Mouse (Mus musculus) heart, embryonic 13.5 days (tissue): ENCODE data around the gene Itprid2. TPM values are rescaled to one million over a fixed set of nuclear protein-coding genes. Genes with fewer than 3 reads are reported as not detected.

Source experiments
- ATAC-seq: fragments of 200-750 bp; cut with Nextera tagmentation; 2 replicates; pipeline ENCODE4 v1.8.0; 2017; ENCODE audit warnings: moderate TSS enrichment; ENCODE audit not compliant: insufficient number of reproducible peaks, low FRiP score, low TSS enrichment; ENCODE audit errors: extremely low read depth
- H3K27ac ChIP-seq: fragments of 300-500 bp; sonication (generic); replicated peaks from 2 replicates; pipeline ENCODE4 v1.5.1; 2015; ENCODE audit warnings: moderate library complexity, mild to moderate bottlenecking, inconsistent platforms
- H3K27me3 ChIP-seq: fragments of 300-500 bp; sonication (generic); replicated peaks from 2 replicates; pipeline ENCODE4 v1.6.1; 2015; ENCODE audit warnings: mild to moderate bottlenecking, inconsistent platforms
- H3K36me3 ChIP-seq: fragments of 300-500 bp; sonication (generic); 2 replicates; pipeline ENCODE4 v1.6.1; 2015; ENCODE audit warnings: mild to moderate bottlenecking, inconsistent platforms
- H3K4me1 ChIP-seq: fragments of 300-500 bp; sonication (generic); 2 replicates; pipeline ENCODE4 v1.6.1; 2015; ENCODE audit warnings: inconsistent platforms
- H3K4me2 ChIP-seq: fragments of 300-500 bp; sonication (generic); 2 replicates; pipeline ENCODE4 v1.6.1; 2015; ENCODE audit warnings: inconsistent platforms, mild to moderate bottlenecking, moderate library complexity
- H3K4me3 ChIP-seq: fragments of 300-500 bp; sonication (generic); 2 replicates; pipeline ENCODE4 v1.5.1; 2015; ENCODE audit warnings: moderate library complexity, mild to moderate bottlenecking, inconsistent platforms
- H3K9ac ChIP-seq: fragments of 300-500 bp; sonication (generic); 2 replicates; pipeline ENCODE4 v1.6.1; 2015; ENCODE audit warnings: inconsistent platforms, mild to moderate bottlenecking, moderate library complexity
- H3K9me3 ChIP-seq: fragments of 300-500 bp; sonication (generic); 2 replicates; pipeline ENCODE4 v1.6.1; 2016; ENCODE audit warnings: inconsistent platforms
- WGBS: fragments of 180-500 bp; shearing (Covaris S2); methylation state at CpG from one replicate; pipeline ENCODE4 v1.1.7; 2015; ENCODE audit warnings: mixed read lengths; 5-methylcytosine and 5-hydroxymethylcytosine counted together
- polyA plus RNA-seq: library from polyadenylated mRNA; unstranded; fragments of >200 nt; fragmentation: Nextera tagmentation; extraction: Ambion mirVana; gene quantifications from 2 replicates; pipeline ENCODE4 v1.2.1, GENCODE M21; 2015

Itprid2 gene
- polyA plus RNA-seq, 1 experiment from 2014 or later, result 6.4 TPM

- 52% methylated on average over 4 of the region's 4 CpGs for WGBS
- peaks cover 4% of the 10 kb centered on the region; the same call in 1 of the 2 replicates for H3K36me3 ChIP-seq
- ATAC-seq, result no peak
- H3K27ac ChIP-seq, result no peak overlapping the region
- no peak overlapping the region for H3K4me3 ChIP-seq
- H3K9ac ChIP-seq, result no peak overlapping the region
- no peak overlapping the region for H3K4me2 ChIP-seq
- no peaks in the 10 kb centered on the region for H3K27me3 ChIP-seq
- H3K4me1 ChIP-seq, result peaks cover 7% of the 10 kb centered on the region
- no peaks in the 10 kb centered on the region for H3K9me3 ChIP-seq
Measured at GRCm38 (mm10) chr2:79681672-79682071, 46.5 kb downstream of the Itprid2 start.

- H3K4me2 ChIP-seq, result no peak overlapping the region
- no peaks in the 10 kb centered on the region for H3K9me3 ChIP-seq
- 75% methylated on average over 4 of the region's 4 CpGs for WGBS
- peaks cover 3% of the 10 kb centered on the region; the same call in 1 of the 2 replicates for H3K4me1 ChIP-seq
- peaks cover 4% of the 10 kb centered on the region; the same call in 1 of the 2 replicates for H3K36me3 ChIP-seq
- no peak for ATAC-seq
- H3K4me3 ChIP-seq, result no peak overlapping the region
- no peak overlapping the region for H3K27ac ChIP-seq
- H3K27me3 ChIP-seq, result no peaks in the 10 kb centered on the region
- H3K9ac ChIP-seq, result no peak overlapping the region
Measured at GRCm38 (mm10) chr2:79683258-79683657, 48.1 kb downstream of the Itprid2 start.

GRCm38 (mm10) chr2:79690838-79691237 is 55.7 kb downstream of the Itprid2 start:
- Histone ChIP-seq H3K36me3 (no peaks in the 10 kb centered on the region), H3K4me2 (no peak overlapping the region), H3K27me3 (no peaks in the 10 kb centered on the region), H3K9ac (no peak overlapping the region), H3K4me1 (peaks cover 8% of the 10 kb centered on the region), H3K27ac (no peak overlapping the region), H3K4me3 (no peak overlapping the region), H3K9me3 (no peaks in the 10 kb centered on the region)
- 55% methylated on average over 3 of the region's 3 CpGs for WGBS
- ATAC-seq, result no peak

- 85% methylated on average over 4 of the region's 4 CpGs for WGBS
- peaks cover 13% of the 10 kb centered on the region for H3K4me1 ChIP-seq
- ATAC-seq, result no peak
- no peaks in the 10 kb centered on the region for H3K9me3 ChIP-seq
- no peaks in the 10 kb centered on the region for H3K27me3 ChIP-seq
- no peak overlapping the region for H3K27ac ChIP-seq
- H3K4me3 ChIP-seq, result no peak overlapping the region
- H3K36me3 ChIP-seq, result no peaks in the 10 kb centered on the region
- H3K9ac ChIP-seq, result no peak overlapping the region
- H3K4me2 ChIP-seq, result no peak overlapping the region
Measured at GRCm38 (mm10) chr2:79695190-79695589, 60.0 kb downstream of the Itprid2 start.

GRCm38 (mm10) chr2:79695939-79696338 is 60.8 kb downstream of the Itprid2 start:
- Histone ChIP-seq H3K27me3 (no peaks in the 10 kb centered on the region), H3K9ac (no peak overlapping the region), H3K4me1 (peaks cover 7% of the 10 kb centered on the region), H3K27ac (no peak overlapping the region), H3K4me2 (no peak overlapping the region), H3K4me3 (no peak overlapping the region), H3K9me3 (no peaks in the 10 kb centered on the region), H3K36me3 (no peaks in the 10 kb centered on the region)
- no peak for ATAC-seq
- WGBS, result 88% methylated on average over 12 of the region's 12 CpGs

- no peaks in the 10 kb centered on the region for H3K27me3 ChIP-seq
- no peak overlapping the region for H3K9ac ChIP-seq
- H3K4me2 ChIP-seq, result no peak overlapping the region
- no peak overlapping the region for H3K27ac ChIP-seq
- no peak overlapping the region for H3K4me3 ChIP-seq
- H3K9me3 ChIP-seq, result no peaks in the 10 kb centered on the region
- H3K4me1 ChIP-seq, result peaks cover 5% of the 10 kb centered on the region
- H3K36me3 ChIP-seq, result no peaks in the 10 kb centered on the region
- no peak for ATAC-seq
- WGBS, result 79% methylated on average over 10 of the region's 10 CpGs
Measured at GRCm38 (mm10) chr2:79696478-79697230, 61.5 kb downstream of the Itprid2 start.

- ATAC-seq, result no peak
- Histone ChIP-seq H3K9ac (no peak overlapping the region), H3K4me2 (no peak overlapping the region), H3K4me3 (no peak overlapping the region), H3K4me1 (peaks cover 5% of the 10 kb centered on the region), H3K9me3 (no peaks in the 10 kb centered on the region), H3K27me3 (no peaks in the 10 kb centered on the region), H3K36me3 (no peaks in the 10 kb centered on the region), H3K27ac (no peak overlapping the region)
- WGBS, result 20% methylated on average over 2 of the region's 2 CpGs
Measured at GRCm38 (mm10) chr2:79698166-79698565, 63.0 kb downstream of the Itprid2 start.

GRCm38 (mm10) chr2:79704773-79705172 is 69.6 kb downstream of the Itprid2 start:
- ATAC-seq, result no peak
- H3K27me3 ChIP-seq, result no peaks in the 10 kb centered on the region
- no peak overlapping the region for H3K9ac ChIP-seq
- H3K27ac ChIP-seq, result no peak overlapping the region
- 68% methylated on average over 2 of the region's 2 CpGs for WGBS
- no peaks in the 10 kb centered on the region for H3K36me3 ChIP-seq
- H3K4me3 ChIP-seq, result no peak overlapping the region
- H3K4me2 ChIP-seq, result no peak overlapping the region
- peaks cover 11% of the 10 kb centered on the region; the same call in 1 of the 2 replicates for H3K4me1 ChIP-seq
- H3K9me3 ChIP-seq, result no peaks in the 10 kb centered on the region

GRCm38 (mm10) chr2:79707575-79707974 is 72.4 kb downstream of the Itprid2 start, which contains the start of gene Ppp1r1c:
Ppp1r1c (plus strand) TSS chr2:79707780.
- Histone ChIP-seq H3K9me3 (no peaks in the 10 kb centered on the region), H3K36me3 (no peaks in the 10 kb centered on the region), H3K9ac (no peak within 1 kb of the TSS), H3K4me1 (peaks cover 20% of the 10 kb centered on the region), H3K4me3 (no peak within 1 kb of the TSS), H3K27ac (no peak within 1 kb of the TSS), H3K4me2 (no peak within 1 kb of the TSS), H3K27me3 (no peaks in the 10 kb centered on the region)
- 81% methylated on average over 6 of the region's 6 CpGs for WGBS
- ATAC-seq, result no peak

GRCm38 (mm10) chr2:79713662-79714091 is 78.5 kb downstream of the Itprid2 start:
- Histone ChIP-seq H3K4me1 (peaks cover 25% of the 10 kb centered on the region), H3K4me2 (no peak overlapping the region), H3K27me3 (no peaks in the 10 kb centered on the region), H3K9ac (no peak overlapping the region), H3K27ac (no peak overlapping the region), H3K4me3 (no peak overlapping the region), H3K36me3 (no peaks in the 10 kb centered on the region), H3K9me3 (no peaks in the 10 kb centered on the region)
- no peak for ATAC-seq
- 5% methylated on average over 3 of the region's 3 CpGs for WGBS

GRCm38 (mm10) chr2:79714745-79715144 is 79.6 kb downstream of the Itprid2 start:
- Histone ChIP-seq H3K4me1 (peaks cover 25% of the 10 kb centered on the region), H3K27me3 (no peaks in the 10 kb centered on the region), H3K9ac (no peak overlapping the region), H3K4me3 (no peak overlapping the region), H3K27ac (no peak overlapping the region), H3K36me3 (no peaks in the 10 kb centered on the region), H3K9me3 (no peaks in the 10 kb centered on the region), H3K4me2 (no peak overlapping the region)
- WGBS, result 87% methylated on average over 6 of the region's 6 CpGs
- no peak for ATAC-seq

GRCm38 (mm10) chr2:79715925-79716324 is 80.8 kb downstream of the Itprid2 start:
- H3K27ac ChIP-seq, result no peak overlapping the region
- H3K36me3 ChIP-seq, result no peaks in the 10 kb centered on the region
- H3K4me1 ChIP-seq, result peaks cover 22% of the 10 kb centered on the region
- no peaks in the 10 kb centered on the region for H3K9me3 ChIP-seq
- WGBS, result 67% methylated on average over 2 of the region's 2 CpGs
- no peak overlapping the region for H3K9ac ChIP-seq
- no peak overlapping the region for H3K4me2 ChIP-seq
- ATAC-seq, result no peak
- H3K4me3 ChIP-seq, result no peak overlapping the region
- no peaks in the 10 kb centered on the region for H3K27me3 ChIP-seq
